Mouse (Mus musculus) olfactory bulb, adult 2 months (tissue): ENCODE results near the gene Eps8l2.

ENCODE experiments used
- CTCF ChIP-seq: fragments of 200-500 bp; IDR thresholded peaks from 2 replicates; pipeline ENCODE4 v1.5.1; 2012; ENCODE audit warnings: low read depth, mild to moderate bottlenecking, low read length, moderate library complexity; ENCODE audit not compliant: insufficient read depth
- POLR2A ChIP-seq: fragments of 200-500 bp; IDR thresholded peaks from 2 replicates; pipeline ENCODE4 v1.6.1; 2012; ENCODE audit warnings: mild to moderate bottlenecking, low read depth, low read length, moderate library complexity; ENCODE audit not compliant: insufficient read depth

DNA sequence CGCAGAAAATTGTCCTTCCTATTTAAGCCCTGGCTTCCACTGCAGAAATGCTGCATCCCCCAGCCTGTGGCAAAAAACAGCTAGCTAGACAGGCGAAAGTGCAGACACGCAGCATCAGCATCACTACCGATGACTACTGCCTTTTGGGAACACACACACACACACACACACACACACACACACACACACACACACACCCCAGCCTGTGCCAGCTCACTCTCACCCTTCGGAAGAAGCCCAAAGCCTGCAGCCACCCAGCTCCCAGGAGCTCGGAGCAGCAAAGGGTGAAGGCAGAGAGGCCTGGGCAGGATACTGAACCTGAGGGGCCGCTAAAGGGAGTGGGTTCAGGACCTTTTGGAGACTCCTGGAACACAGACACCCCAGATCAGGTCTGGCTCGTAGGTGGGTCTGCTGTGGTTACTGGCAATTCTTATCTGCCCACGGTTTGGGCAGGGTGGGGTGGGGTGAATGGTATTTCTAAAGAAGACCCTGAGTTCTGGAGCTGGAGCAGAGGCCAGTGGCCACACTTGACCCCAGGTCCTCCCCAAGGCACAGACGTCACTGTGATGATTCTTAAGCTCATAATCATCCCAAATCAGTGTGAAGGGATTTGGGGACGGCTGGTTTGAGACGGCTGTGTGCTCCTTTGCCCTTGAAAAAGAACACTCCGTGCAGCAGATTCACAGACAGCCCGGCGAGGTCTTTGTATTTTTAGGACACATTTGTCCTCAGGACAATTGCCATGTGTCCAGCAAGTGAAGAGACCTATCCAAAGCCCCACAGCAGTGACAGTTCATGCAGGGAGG lies 45.9 kb upstream of the Eps8l2 start:
- TF ChIP-seq POLR2A, result no peak
- TF ChIP-seq CTCF, result no peak
